Mouse (Mus musculus) embryonic stem cell, embryonic (primary cell): ENCODE data around the gene Ptprn2.
"Not testable (repeated sequence)": the region's sequence is repeated elsewhere in the genome, so short reads cannot be mapped to it uniquely, and the experiment has no call there.

ENCODE experiments used
- CTCF ChIA-PET, 4 experiments: fragments of 300-600 bp in 2 of 4; fragments of 350-600 bp in 2 of 4; sonication (Branson Sonifier 250); formaldehyde crosslinking; loops; one replicate each; lab custom pipeline; 2022; ENCODE audit warnings: inconsistent platforms in 2 of 4; lab: Charles Lee
- POLR2A ChIA-PET, 4 experiments: fragments of 300-600 bp in 2 of 4; fragments of 350-600 bp in 2 of 4; sonication (Branson Sonifier 250); formaldehyde crosslinking; loops; one replicate each; lab custom pipeline; 2022; ENCODE audit warnings: antibody characterized with exemption in 4 of 4, inconsistent platforms in 1 of 4; lab: Charles Lee

Gene Ptprn2

GRCm38 (mm10) chr12:116490575-116491356, 5.2 kb downstream of the Ptprn2 start:
- CTCF ChIA-PET = interaction anchor here in 1 of 4 experiments (0.7 kb wide), 1 partner anchor 20 kb away, joined by 8 read pairs; no protein-coding TSS in a partner anchor
- POLR2A ChIA-PET = no interaction called here

GRCm38 (mm10) chr12:116498666-116499065, 13.1 kb downstream of the Ptprn2 start:
- CTCF ChIA-PET = no interaction called here
- POLR2A ChIA-PET = no interaction called here

- ChIA-PET CTCF (no interaction called here), POLR2A (interaction anchor here in 1 of 4 experiments (1.1 kb wide), 1 partner anchor 15 kb away, joined by 4 read pairs; the partner anchor contains the start of gene Ptprn2)
Observed at GRCm38 (mm10) chr12:116500652-116501051, 15.1 kb downstream of the Ptprn2 start.

GRCm38 (mm10) chr12:116512482-116512881, 27.0 kb downstream of the Ptprn2 start:
- POLR2A ChIA-PET = no interaction called here

GRCm38 (mm10) chr12:116513788-116514187, 28.3 kb downstream of the Ptprn2 start:
- CTCF ChIA-PET = interaction anchor here in 1 of 4 experiments (0.5 kb wide), 1 partner anchor 15 kb away, joined by 3 read pairs; no protein-coding TSS in a partner anchor
- POLR2A ChIA-PET = not testable (repeated sequence)

More at GRCm38 (mm10) chr12:116512482-116512881, 27.0 kb downstream of the Ptprn2 start:
- CTCF ChIA-PET = no interaction called here

GRCm38 (mm10) chr12:116515824-116516223, 30.3 kb downstream of the Ptprn2 start:
- ChIA-PET CTCF (no interaction called here), POLR2A (no interaction called here)

- CTCF ChIA-PET = no interaction called here
- POLR2A ChIA-PET = no interaction called here
Observed at GRCm38 (mm10) chr12:116528861-116529260, 43.3 kb downstream of the Ptprn2 start.

- POLR2A ChIA-PET = interaction anchor here in 1 of 4 experiments (0.6 kb wide), 1 partner anchor 857 kb away, joined by 4 read pairs; no protein-coding TSS in a partner anchor
- CTCF ChIA-PET = no interaction called here
Observed at GRCm38 (mm10) chr12:116533281-116533680, 47.8 kb downstream of the Ptprn2 start.

GRCm38 (mm10) chr12:116539305-116539704, 53.8 kb downstream of the Ptprn2 start:
- ChIA-PET POLR2A (interaction anchor here in 2 of 4 experiments (0.6 to 0.9 kb wide), 4 partner anchors 10 to 63 kb away, joined by 3 to 8 read pairs (median 4); no protein-coding TSS in a partner anchor), CTCF (interaction anchor here in 3 of 4 experiments (0.7 kb wide), 3 partner anchors 121 to 336 kb away, joined by 3 to 8 read pairs (median 4); no protein-coding TSS in a partner anchor)

- POLR2A ChIA-PET = interaction anchor here in 1 of 4 experiments (0.6 kb wide), 1 partner anchor 211 kb away, joined by 3 read pairs; no protein-coding TSS in a partner anchor
- CTCF ChIA-PET = interaction anchor here in 1 of 4 experiments (0.6 kb wide), 1 partner anchor 69 kb away, joined by 3 read pairs; no protein-coding TSS in a partner anchor
Observed at GRCm38 (mm10) chr12:116540608-116541007, 55.1 kb downstream of the Ptprn2 start.

GRCm38 (mm10) chr12:116550031-116550430, 64.5 kb downstream of the Ptprn2 start:
- CTCF ChIA-PET = no interaction called here
- POLR2A ChIA-PET = interaction anchor here in 1 of 4 experiments (1.5 kb wide), 1 partner anchor 10 kb away, joined by 3 read pairs; no protein-coding TSS in a partner anchor

- POLR2A ChIA-PET = no interaction called here
- CTCF ChIA-PET = no interaction called here
Observed at GRCm38 (mm10) chr12:116551516-116551915, 66.0 kb downstream of the Ptprn2 start.

- ChIA-PET POLR2A (no interaction called here), CTCF (no interaction called here)
Observed at GRCm38 (mm10) chr12:116552306-116552705, 66.8 kb downstream of the Ptprn2 start.

- POLR2A ChIA-PET = no interaction called here
Observed at GRCm38 (mm10) chr12:116553361-116553760, 67.8 kb downstream of the Ptprn2 start.

GRCm38 (mm10) chr12:116555964-116556363, 70.4 kb downstream of the Ptprn2 start:
- POLR2A ChIA-PET = no interaction called here
- CTCF ChIA-PET = no interaction called here

More at GRCm38 (mm10) chr12:116553361-116553760, 67.8 kb downstream of the Ptprn2 start:
- CTCF ChIA-PET = interaction anchor here in 1 of 4 experiments (0.6 kb wide), 1 partner anchor 116 kb away, joined by 3 read pairs; no protein-coding TSS in a partner anchor

GRCm38 (mm10) chr12:116564441-116564840, 78.9 kb downstream of the Ptprn2 start:
- POLR2A ChIA-PET = no interaction called here
- CTCF ChIA-PET = no interaction called here

- ChIA-PET CTCF (no interaction called here), POLR2A (interaction anchor here in 1 of 4 experiments (0.6 kb wide), 1 partner anchor 685 kb away, joined by 3 read pairs; no protein-coding TSS in a partner anchor)
Observed at GRCm38 (mm10) chr12:116566672-116567071, 81.2 kb downstream of the Ptprn2 start.

- CTCF ChIA-PET = no interaction called here
- POLR2A ChIA-PET = no interaction called here
Observed at GRCm38 (mm10) chr12:116567170-116567569, 81.7 kb downstream of the Ptprn2 start.

- ChIA-PET POLR2A (no interaction called here), CTCF (no interaction called here)
Observed at GRCm38 (mm10) chr12:116569568-116569967, 84.0 kb downstream of the Ptprn2 start.

- ChIA-PET POLR2A (interaction anchor here in 1 of 4 experiments (0.6 kb wide), 1 partner anchor 35 kb away, joined by 4 read pairs; no protein-coding TSS in a partner anchor), CTCF (no interaction called here)
Observed at GRCm38 (mm10) chr12:116574102-116574501, 88.6 kb downstream of the Ptprn2 start.
